Mouse (Mus musculus): Measurements from ENCODE around the gene Rps10.

DNA sequence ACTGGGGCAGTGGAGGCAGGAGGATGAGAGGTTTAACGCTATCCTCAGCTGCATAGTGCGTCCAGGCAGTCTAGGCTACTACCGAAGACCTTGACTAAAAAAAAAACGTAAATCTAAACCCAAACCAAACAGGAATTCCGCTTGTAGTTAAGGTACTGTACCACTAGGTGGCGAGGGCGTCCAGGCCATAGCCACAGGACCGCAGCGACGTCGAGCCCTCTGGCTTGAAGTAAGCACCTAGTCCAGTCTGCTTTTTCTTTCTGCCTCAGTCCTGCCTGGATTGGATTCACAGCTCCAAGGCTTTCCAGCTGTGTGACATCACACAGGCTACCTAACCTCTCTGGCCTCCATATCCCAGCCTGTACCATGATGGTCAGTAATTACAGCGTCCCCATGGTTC, 13.7 kb upstream of the Rps10 start:
- no peak for TF ChIP-seq POLR2A (IDR thresholded peaks at IDR 0.05; ENCODE audit: extremely low read depth, insufficient read depth, low read length)
- peak; percentile 88 for TF ChIP-seq CTCF (IDR thresholded peaks at IDR 0.05; ENCODE audit: extremely low read depth, insufficient read depth, low read length)
